8 mouse cellular contexts compared by ENCODE assay signal in the genomic region with DNA sequence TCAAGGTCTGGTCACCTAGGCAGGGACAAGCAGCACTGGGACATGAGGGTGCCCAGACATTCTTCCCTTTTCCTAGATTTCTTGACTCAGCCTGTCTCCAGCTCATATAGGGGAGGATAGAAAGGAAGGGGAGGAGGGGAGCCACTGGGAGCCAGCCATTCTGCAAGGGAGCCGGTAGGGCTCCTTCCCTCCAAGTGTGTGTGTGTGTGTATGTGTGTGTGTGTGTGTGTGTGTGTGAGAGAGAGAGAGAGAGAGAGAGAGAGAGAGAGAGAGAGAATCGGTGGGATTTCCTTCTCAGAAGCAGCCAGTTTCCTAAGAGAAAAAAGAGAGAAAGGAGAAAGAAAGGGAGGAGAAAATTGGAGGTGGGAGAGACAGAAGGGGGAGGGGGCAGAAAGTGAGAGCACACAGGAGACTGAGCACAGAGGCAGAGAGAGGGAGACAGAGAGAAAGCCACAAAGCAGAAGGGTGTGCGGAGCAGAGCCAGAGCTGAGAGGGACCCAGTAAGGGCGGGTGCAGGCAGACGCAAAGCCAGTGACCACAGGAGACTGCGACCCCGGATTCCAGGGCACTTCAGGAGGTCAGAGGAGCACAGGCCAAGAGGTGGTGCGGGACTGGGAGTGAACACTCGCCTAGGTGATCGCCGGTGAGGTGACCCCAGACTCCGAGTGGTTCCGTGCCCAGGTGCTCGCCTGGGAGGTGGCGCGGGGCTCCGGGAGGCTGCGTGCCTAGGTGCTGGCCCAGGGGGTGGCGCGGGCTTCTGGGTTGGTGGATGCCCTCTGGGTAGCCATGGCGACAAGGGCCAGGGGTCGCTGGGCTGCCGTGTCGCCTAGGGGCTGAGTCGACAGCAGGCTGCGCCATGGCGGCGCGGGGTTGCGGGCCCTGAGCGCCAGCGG. TPM values are rescaled to one million over a fixed set of nuclear protein-coding genes. Genes with fewer than 3 reads are reported as not detected.
DNase-seq lines count a peak whose midpoint lies in the region; ATAC-seq and TF ChIP-seq lines count a peak whose summit lies in the region.
"Had no signal": no experiment of that assay in that cellular context is flagged by ENCODE, and none has a peak within 500 bp of the region (broad histone marks: within the 10 kb centered on the region; RNA-seq: fewer than 3 reads in every experiment).

A gene (plus strand): TSS at position 438 of the 893 bp plus-strand sequence.

- peak; percentile 83 for DNase-seq in brain, adult 2 months (ENCODE audit: low read depth, low spot score)
- DNase-seq in embryo, embryonic 9.5 days (ENCODE audit: extremely low spot score), result peak; percentile 3
- peak; percentile 63 for DNase-seq in hindbrain, postnatal 0 days (ENCODE audit: low spot score)
- peak; percentile 85 for DNase-seq in midbrain, embryonic 11.5 days (ENCODE audit: low spot score, missing footprints)
- no peak for DNase-seq in gastrocnemius, postnatal 36 days
- no peak for DNase-seq in ovary, postnatal 36 days (ENCODE audit: low spot score)
- no peak for DNase-seq in liver

- peak within 1 kb of the TSS; percentile 54 for H3K4me3 ChIP-seq in hindbrain, postnatal 0 days (ENCODE audit: low read length)
- H3K4me3 ChIP-seq in midbrain, embryonic 11.5 days (ENCODE audit: low read depth, low read length), result peak within 1 kb of the TSS; percentile 34

- WGBS in hindbrain, postnatal 0 days, result 5% methylated on average over 30 of the region's 32 CpGs
- WGBS in midbrain, embryonic 11.5 days, result 1% methylated on average over 30 of the region's 32 CpGs

- peak; percentile 79 for ATAC-seq in hindbrain, postnatal 0 days
- peak; percentile 64; the same call in 1 of the 2 replicates for ATAC-seq in midbrain, embryonic 11.5 days (ENCODE audit: low FRiP score)

- H3K36me3 ChIP-seq in hindbrain, postnatal 0 days (ENCODE audit: insufficient read depth, low read length), result no peaks in the 10 kb centered on the region
- H3K36me3 ChIP-seq in midbrain, embryonic 11.5 days (ENCODE audit: control insufficient read depth, insufficient read depth, low read length), result no peaks in the 10 kb centered on the region

- H3K27me3 ChIP-seq in hindbrain, postnatal 0 days (ENCODE audit: insufficient read depth, low read length), result 0 out of 2 replicates have a peak, but pooled peaks cover 4% of the 10 kb centered on the region
- H3K27me3 ChIP-seq in midbrain, embryonic 11.5 days (ENCODE audit: control insufficient read depth, insufficient read depth, low read length), result peaks cover 27% of the 10 kb centered on the region

- no peaks in the 10 kb centered on the region for H3K9me3 ChIP-seq in hindbrain, postnatal 0 days (ENCODE audit: low read length)
- H3K9me3 ChIP-seq in midbrain, embryonic 11.5 days (ENCODE audit: control insufficient read depth, low read length), result no peaks in the 10 kb centered on the region

- peak within 1 kb of the TSS; percentile 70 for H3K4me2 ChIP-seq in hindbrain, postnatal 0 days (ENCODE audit: low read depth, low read length)
- H3K4me2 ChIP-seq in midbrain, embryonic 11.5 days, result peak within 1 kb of the TSS; percentile 68

- intact Hi-C loops in gastrocnemius, postnatal 36 days (cut with DNase I), result no loop called here

- peak within 1 kb of the TSS; percentile 84 for H3K27ac ChIP-seq in hindbrain, postnatal 0 days
- H3K27ac ChIP-seq in midbrain, embryonic 11.5 days (ENCODE audit: low read depth, low read length), result no peak within 1 kb of the TSS

- TF ChIP-seq CTCF in hindbrain, postnatal 0 days (IDR thresholded peaks at IDR 0.05; ENCODE audit: low read depth), result peak; percentile 40

- peak within 1 kb of the TSS; percentile 77 for H3K9ac ChIP-seq in hindbrain, postnatal 0 days (replicated peaks; ENCODE audit: low read length)
- H3K9ac ChIP-seq in midbrain, embryonic 11.5 days (ENCODE audit: low read length), result peak within 1 kb of the TSS; percentile 20; the same call in 1 of the 2 replicates

- peaks cover 9% of the 10 kb centered on the region; the same call in 1 of the 2 replicates for H3K4me1 ChIP-seq in hindbrain, postnatal 0 days (ENCODE audit: insufficient read depth, low read length)
- H3K4me1 ChIP-seq in midbrain, embryonic 11.5 days (ENCODE audit: control insufficient read depth, insufficient read depth, low read length), result peaks cover 8% of the 10 kb centered on the region

RNA-seq across cellular contexts. Expression of the gene that starts here (rescaled TPM):
- 19.5 and 22.8 TPM in 2 replicates for total RNA-seq in hindbrain, postnatal 0 days (2014; rRNA removed)
- polyA plus RNA-seq in hindbrain, postnatal 0 days (2015; fragmentation: Nextera tagmentation; extraction: Ambion mirVana), result 1.8 and 2.0 TPM in 2 replicates
- 0.15 and 0.18 TPM in 2 replicates for polyA plus RNA-seq in midbrain, embryonic 11.5 days (2014; fragmentation: Nextera tagmentation; extraction: Ambion mirVana)
- total RNA-seq in gastrocnemius, postnatal 36 days (2021), result not detected
- polyA plus RNA-seq: heart, postnatal 0 days had no signal

Comparison
In these comparisons a context has a peak if more than half of its experiments do, and no peak if none do; other contexts are left out.
1. RNA of the gene that starts here (total RNA-seq): 19.5 to 22.8 TPM in hindbrain, postnatal 0 days; not detected in gastrocnemius, postnatal 36 days; every median in the first group is over 10 times any median in the second.
2. Peak in DNase-seq, ATAC-seq, H3K4me3 ChIP-seq, H3K9ac ChIP-seq and H3K4me2 ChIP-seq in midbrain, embryonic 11.5 days; RNA of the gene not detected or under 1 TPM.
3. DNase-seq: peak in brain, adult 2 months (single experiment), embryo, embryonic 9.5 days (single experiment) and hindbrain, postnatal 0 days (single experiment); none in gastrocnemius, postnatal 36 days (0 of 2), ovary, postnatal 36 days (single experiment) and liver (single experiment).